Mouse (Mus musculus): ENCODE measurements around the gene Gm21887.
A peak's percentile ranks its signal among the peaks of the same experiment; 100 is the strongest.
"Not testable (repeated sequence)": the region's sequence is repeated elsewhere in the genome, so short reads cannot be mapped to it uniquely, and the experiment has no call there.

Gm21887 gene

GRCm38 (mm10) chrX:169999226-169999883 lies 10.1 kb upstream of the Gm21887 start:
- peak; percentile 99 for DNase-seq

DNA sequence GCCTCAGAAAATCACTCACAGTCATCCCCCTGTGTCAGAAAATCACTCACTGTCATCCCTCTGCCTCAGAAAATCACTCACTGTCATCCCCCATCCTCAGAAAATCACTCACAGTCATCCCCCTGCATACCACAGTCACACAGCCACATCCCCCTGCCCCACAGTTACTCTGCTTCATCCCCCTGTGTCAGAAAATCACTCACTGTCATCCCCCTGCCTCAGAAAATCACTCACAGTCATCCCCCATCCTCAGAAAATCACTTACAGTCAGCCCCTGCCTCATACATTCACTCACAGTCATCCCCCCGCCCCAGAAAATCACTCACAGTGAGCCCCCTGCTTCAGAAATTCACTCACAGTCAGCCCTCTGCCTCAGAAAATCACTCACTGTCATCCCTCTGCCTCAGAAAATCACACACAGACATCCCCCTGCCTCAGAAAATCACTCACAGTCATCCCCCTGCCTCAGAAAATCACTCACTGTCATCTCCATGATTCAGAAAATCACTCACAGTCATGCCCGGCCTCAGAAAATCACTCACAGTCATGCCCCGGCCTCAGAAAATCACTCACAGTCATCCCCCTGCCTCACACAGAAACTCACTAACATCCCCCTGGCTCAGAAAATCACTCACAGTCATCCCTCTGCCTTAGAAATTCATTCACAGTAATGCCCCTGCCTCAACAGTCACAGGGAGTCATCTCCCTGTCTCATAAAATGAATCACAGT lies 9.4 kb upstream of the Gm21887 start:
- not testable (repeated sequence) for DNase-seq

- not testable (repeated sequence) for DNase-seq
Observed at GRCm38 (mm10) chrX:170000642-170001387, 8.6 kb upstream of the Gm21887 start.

DNA sequence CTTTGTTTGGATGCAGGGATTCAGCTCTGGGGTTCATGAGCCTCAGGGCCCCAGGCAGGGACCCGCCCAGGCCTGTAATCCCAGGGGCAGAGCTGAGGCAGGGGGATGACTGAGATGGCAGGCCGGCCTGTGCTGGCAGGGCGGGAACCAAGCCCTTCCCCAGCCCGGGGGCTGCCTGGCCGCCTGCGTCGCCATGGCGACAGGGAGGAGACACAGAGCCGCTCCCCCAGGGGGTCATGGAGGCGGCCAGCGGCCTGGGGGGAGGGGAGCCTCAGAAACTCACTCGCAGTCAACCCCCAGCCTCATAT lies 8.1 kb upstream of the Gm21887 start:
- not testable (repeated sequence) for DNase-seq

DNA sequence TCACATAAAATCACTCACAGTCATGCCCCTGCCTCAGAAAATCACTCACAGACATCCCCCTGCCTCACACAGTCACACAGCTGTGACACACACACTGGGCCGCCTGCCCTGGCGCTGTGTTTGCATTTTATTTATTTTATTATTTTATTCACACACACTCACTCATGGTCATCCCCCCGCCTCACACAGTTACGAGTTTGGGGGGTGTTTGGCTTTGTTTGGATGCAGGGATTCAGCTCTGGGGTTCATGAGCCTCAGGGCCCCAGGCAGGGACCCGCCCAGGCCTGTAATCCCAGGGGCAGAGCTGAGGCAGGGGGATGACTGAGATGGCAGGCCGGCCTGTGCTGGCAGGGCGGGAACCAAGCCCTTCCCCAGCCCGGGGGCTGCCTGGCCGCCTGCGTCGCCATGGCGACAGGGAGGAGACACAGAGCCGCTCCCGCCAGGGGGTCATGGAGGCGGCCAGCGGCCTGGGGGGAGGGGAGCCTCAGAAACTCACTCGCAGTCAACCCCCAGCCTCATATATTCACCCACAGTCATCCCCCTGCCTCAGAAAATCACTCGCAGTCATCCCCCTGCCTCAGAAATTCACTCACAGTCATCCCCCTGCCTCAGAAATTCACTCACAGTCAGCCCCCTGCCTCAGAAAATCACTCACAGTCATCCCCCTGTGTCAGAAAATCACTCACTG lies 6.8 kb upstream of the Gm21887 start:
- DNase-seq = peak; percentile 98

- DNase-seq = peak; percentile 96
Observed at GRCm38 (mm10) chrX:170003536-170003935, 5.9 kb upstream of the Gm21887 start.

DNA sequence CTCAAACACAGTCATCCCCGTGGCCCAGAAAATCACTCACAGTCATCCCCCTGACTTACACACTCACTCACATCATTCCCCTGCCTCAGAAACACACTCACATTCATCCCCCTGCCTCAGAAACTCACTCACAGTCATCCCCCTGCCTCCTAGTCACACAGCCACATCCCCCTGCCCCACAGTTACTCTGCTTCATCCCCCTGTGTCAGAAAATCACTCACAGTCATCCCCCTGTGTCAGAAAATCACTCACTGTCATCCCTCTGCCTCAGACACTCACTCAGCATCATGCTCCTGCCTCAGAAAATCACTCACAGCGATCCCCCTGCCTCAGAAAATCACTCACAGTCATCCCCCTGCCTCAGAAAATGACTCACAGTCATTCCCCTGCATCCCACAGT lies 5.2 kb upstream of the Gm21887 start:
- DNase-seq = peak; percentile 97

DNA sequence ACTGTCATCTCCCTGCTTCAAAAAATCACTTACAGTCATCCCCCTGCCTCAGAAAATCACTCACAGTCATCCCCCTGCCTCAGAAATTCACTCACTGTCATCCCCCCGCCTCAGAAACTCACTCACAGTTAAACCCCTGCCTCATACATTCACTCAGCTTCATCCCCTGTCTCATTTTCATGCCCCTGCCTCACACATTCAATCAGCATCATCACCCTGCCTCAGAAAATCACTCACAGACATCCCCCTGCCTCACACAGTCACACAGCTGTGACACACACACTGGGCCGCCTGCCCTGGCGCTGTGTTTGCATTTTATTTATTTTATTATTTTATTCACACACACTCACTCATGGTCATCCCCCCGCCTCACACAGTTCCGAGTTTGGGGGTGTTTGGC lies 4.7 kb upstream of the Gm21887 start:
- not testable (repeated sequence) for DNase-seq

- DNase-seq = peak; percentile 98
Observed at GRCm38 (mm10) chrX:170005194-170005593, 4.3 kb upstream of the Gm21887 start.

DNA sequence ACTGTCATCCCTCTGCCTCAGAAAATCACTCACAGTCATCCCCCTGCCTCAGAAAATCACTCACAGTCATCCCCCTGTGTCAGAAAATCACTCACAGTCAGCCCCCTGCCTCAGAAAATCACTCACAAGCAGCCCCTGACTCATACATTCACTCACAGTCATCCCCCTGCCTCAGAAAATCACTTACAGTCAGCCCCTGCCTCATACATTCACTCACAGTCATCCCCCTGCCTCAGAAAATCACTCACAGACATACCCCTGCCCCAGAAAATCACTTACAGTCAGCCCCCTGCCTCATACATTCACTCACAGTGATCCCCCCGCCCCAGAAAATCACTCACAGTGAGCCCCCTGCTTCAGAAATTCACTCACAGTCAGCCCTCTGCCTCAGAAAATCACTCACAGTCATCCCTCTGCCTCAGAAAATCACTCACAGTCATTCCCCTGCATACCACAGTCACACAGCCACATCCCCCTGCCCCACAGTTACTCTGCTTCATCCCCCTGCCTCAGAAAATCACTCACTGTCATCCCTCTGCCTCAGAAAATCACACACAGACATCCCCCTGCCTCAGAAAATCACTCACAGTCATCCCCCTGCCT lies 3.7 kb upstream of the Gm21887 start:
- DNase-seq = peak; percentile 96

DNA sequence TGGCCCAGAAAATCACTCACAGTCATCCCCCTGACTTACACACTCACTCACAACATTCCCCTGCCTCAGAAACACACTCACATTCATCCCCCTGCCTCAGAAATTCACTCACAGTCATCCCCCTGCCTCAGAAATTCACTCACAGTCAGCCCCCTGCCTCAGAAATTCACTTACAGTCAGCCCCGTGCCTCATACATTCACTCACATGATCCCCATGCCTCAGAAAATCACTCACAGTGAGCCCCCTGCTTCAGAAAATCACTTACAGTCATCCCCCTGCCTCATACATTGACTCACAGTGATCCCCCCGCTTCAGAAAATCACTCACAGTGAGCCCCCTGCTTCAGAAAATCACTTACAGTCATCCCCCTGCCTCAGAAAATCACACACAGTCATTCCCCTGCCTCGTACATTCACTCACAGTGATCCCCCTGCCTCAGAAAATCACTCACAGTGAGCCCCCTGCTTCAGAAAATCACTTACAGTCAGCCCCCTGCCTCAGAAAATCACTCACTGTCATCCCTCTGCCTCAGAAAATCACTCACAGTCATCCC lies 2.7 kb upstream of the Gm21887 start:
- peak; percentile 97 for DNase-seq

DNA sequence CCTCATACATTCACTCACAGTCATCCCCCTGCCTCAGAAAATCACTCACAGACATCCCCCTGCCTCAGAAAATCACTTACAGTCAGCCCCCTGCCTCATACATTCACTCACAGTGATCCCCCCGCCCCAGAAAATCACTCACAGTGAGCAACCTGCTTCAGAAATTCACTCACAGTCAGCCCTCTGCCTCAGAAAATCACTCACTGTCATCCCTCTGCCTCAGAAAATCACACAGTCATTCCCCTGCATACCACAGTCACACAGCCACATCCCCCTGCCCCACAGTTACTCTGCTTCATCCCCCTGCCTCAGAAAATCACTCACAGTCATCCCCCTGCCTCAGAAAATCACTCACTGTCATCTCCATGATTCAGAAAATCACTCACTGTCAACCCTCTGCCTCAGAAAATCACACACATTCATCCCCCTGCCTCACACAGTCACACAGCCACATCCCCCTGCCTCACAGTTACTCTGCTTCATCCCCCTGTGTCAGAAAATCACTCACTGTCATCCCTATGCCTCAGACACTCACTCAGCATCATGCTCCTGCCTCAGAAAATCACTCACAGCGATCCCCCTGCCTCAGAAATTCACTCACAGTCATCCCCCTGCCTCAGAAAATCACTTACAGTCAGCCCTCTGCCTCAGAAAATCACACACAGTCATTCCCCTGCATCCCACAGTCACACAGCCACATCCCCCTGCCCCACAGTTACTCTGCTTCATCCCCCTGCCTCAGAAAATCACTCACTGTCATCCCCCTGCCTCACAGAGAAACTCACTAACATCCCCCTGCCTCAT lies 1.9 kb upstream of the Gm21887 start:
- DNase-seq = peak; percentile 97

- DNase-seq = not testable (repeated sequence)
Observed at GRCm38 (mm10) chrX:170008179-170008467, 1.3 kb upstream of the Gm21887 start.

GRCm38 (mm10) chrX:170008584-170008983 lies 875 bp upstream of the Gm21887 start:
- not testable (repeated sequence) for DNase-seq

GRCm38 (mm10) chrX:170009801-170010221 lies 352 bp downstream of the Gm21887 start:
- peak; percentile 100 for DNase-seq

DNA sequence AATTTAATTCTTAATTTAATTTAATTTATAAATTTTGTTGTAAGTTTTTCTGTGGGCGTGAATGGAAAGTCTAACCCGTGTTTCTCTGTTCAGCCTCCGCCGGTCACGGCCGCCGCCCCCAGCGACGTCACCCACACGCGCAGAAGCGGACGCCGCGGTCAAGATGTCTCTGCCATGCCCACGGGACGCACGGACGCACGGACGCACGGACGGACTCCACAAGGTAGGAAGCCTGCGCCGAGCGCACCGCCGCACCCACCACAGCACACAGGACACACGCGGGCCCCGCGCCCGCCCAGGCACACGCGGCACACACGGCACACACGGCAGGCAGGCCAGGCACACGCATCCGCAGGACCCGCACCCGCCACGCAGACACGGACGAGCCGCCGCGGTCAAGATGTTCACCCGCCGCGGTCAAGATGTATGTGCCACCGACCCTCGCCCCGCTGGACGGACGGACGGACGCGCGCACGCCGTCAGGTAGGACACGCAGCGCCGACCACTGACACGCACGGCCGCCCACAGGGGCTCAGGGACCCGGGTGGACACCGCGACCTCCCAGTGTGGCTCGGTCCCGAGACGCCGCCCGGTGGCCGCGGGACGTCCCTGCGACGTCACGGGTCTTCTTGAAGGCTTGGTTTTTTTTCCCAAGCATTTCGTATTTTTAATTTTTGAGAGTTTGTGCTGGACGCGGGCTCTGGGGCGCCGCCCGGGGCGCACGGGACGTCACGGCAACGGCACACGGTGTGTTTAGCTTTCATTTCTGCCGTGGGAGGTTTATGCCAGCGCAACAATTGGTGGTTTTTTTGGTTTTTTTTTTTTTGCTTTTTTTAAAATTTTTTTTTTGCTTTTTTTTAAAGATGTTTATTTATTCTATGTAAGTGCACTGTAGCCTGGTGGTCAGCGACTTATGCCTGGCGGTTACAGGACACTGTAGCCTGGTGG lies 1.4 kb downstream of the Gm21887 start:
- DNase-seq = peak; percentile 99

GRCm38 (mm10) chrX:170011529-170011879 lies 2.0 kb downstream of the Gm21887 start:
- DNase-seq = not testable (repeated sequence)

DNA sequence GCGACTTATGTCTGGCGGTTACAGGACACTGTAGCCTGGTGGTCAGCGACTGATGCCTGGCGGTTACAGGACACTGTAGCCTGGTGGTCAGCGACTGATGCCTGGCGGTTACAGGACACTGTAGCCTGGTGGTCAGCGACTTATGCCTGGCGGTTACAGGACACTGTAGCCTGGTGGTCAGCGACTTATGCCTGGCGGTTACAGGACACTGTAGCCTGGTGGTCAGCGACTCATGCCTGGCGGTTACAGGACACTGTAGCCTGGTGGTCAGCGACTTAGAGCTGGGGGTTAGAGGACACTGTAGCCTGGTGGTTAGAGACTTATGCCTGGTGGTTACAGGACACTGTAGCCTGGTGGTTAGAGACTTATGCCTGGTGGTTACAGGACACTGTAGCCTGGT lies 4.0 kb downstream of the Gm21887 start:
- not testable (repeated sequence) for DNase-seq

GRCm38 (mm10) chrX:170014038-170014437 lies 4.6 kb downstream of the Gm21887 start:
- DNase-seq = not testable (repeated sequence)

DNA sequence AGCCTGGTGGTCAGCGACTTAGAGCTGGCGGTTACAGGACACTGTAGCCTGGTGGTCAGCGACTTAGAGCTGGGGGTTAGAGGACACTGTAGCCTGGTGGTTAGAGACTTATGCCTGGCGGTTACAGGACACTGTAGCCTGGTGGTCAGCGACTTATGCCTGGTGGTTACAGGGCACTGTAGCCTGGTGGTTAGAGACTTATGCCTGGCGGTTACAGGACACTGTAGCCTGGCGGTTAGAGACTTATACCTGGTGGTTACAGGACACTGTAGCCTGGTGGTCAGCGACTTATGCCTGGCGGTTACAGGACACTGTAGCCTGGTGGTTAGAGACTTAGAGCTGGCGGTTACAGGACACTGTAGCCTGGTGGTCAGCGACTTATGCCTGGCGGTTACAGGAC lies 6.4 kb downstream of the Gm21887 start:
- peak; percentile 95 for DNase-seq
